Mouse (Mus musculus) intestine, postnatal 0 days (tissue): ENCODE measurements at regions not wholly inside any gene's neighbourhood (a gene's known extent, or its start where the extent isn't known, plus 50 kb on each side); places are given as distances from the start of the nearest gene placed in this dataset.

ENCODE experiments used
- ATAC-seq: fragments of 200-750 bp; cut with Nextera tagmentation; 2 replicates; pipeline ENCODE4 v1.8.0; 2017; ENCODE audit warnings: mild to moderate bottlenecking, moderate TSS enrichment, moderate library complexity
- H3K27ac ChIP-seq: fragments of 300-500 bp; sonication (generic); 2 replicates; pipeline ENCODE4 v1.5.1; 2014; ENCODE audit warnings: mild to moderate bottlenecking, low read depth, low read length, moderate library complexity
- H3K27me3 ChIP-seq: fragments of 300-500 bp; sonication (generic); replicated peaks from 2 replicates; pipeline ENCODE4 v1.6.1; 2014; ENCODE audit warnings: low read length, mixed read lengths; ENCODE audit not compliant: control insufficient read depth, insufficient read depth
- H3K36me3 ChIP-seq: fragments of 300-500 bp; sonication (generic); 2 replicates; pipeline ENCODE4 v1.6.1; 2014; ENCODE audit warnings: mild to moderate bottlenecking, moderate library complexity; ENCODE audit not compliant: control insufficient read depth, insufficient read depth
- H3K4me1 ChIP-seq: fragments of 300-500 bp; sonication (generic); replicated peaks from 2 replicates; pipeline ENCODE4 v1.6.1; 2014; ENCODE audit warnings: antibody characterized with exemption, low read length, mixed read lengths; ENCODE audit not compliant: control insufficient read depth, insufficient read depth
- H3K4me2 ChIP-seq: fragments of 300-500 bp; sonication (generic); replicated peaks from 2 replicates; pipeline ENCODE4 v1.6.1; 2014; ENCODE audit warnings: low read depth, mild to moderate bottlenecking, moderate library complexity
- H3K4me3 ChIP-seq: fragments of 300-500 bp; sonication (generic); 2 replicates; pipeline ENCODE4 v1.5.1; 2014; ENCODE audit warnings: low read depth, low read length
- H3K9ac ChIP-seq: fragments of 300-500 bp; sonication (generic); 2 replicates; pipeline ENCODE4 v1.6.1; 2014; ENCODE audit warnings: mild to moderate bottlenecking, low read depth, low read length
- H3K9me3 ChIP-seq: fragments of 300-500 bp; sonication (generic); 2 replicates; pipeline ENCODE4 v1.6.1; 2016; ENCODE audit warnings: mixed run types; ENCODE audit not compliant: control insufficient read depth
- CTCF ChIP-seq: sonication (generic); IDR thresholded peaks from 2 replicates; pipeline ENCODE4 v1.5.1; 2016; ENCODE audit warnings: low read depth, mild to moderate bottlenecking, control low read depth, antibody characterized with exemption, moderate library complexity
- WGBS: fragments of 180-500 bp; shearing (Covaris S2); extraction: QIAGEN DNeasy Blood & Tissue Kit; methylation state at CpG from one replicate; pipeline ENCODE4 v1.1.7; 2014; 5-methylcytosine and 5-hydroxymethylcytosine counted together

GRCm38 (mm10) chr3:53792541-53792940 lies 52.3 kb upstream of the Gm10985 start:
- no peak overlapping the region for H3K4me2 ChIP-seq
- H3K4me1 ChIP-seq = no peaks in the 10 kb centered on the region
- TF ChIP-seq CTCF = no peak
- H3K27me3 ChIP-seq = no peaks in the 10 kb centered on the region
- H3K27ac ChIP-seq = no peak overlapping the region
- no peaks in the 10 kb centered on the region for H3K9me3 ChIP-seq
- WGBS = 90% methylated on average over 1 of the region's 1 CpGs
- H3K9ac ChIP-seq = no peak overlapping the region
- H3K4me3 ChIP-seq = no peak overlapping the region
- H3K36me3 ChIP-seq = no peaks in the 10 kb centered on the region
- no peak for ATAC-seq

GRCm38 (mm10) chr3:53789706-53790105 lies 55.2 kb upstream of the Gm10985 start:
- Histone ChIP-seq H3K4me1 (no peaks in the 10 kb centered on the region), H3K9me3 (no peaks in the 10 kb centered on the region), H3K4me3 (no peak overlapping the region), H3K27ac (no peak overlapping the region), H3K27me3 (no peaks in the 10 kb centered on the region), H3K9ac (no peak overlapping the region), H3K36me3 (no peaks in the 10 kb centered on the region), H3K4me2 (no peak overlapping the region)
- no peak for ATAC-seq
- no peak for TF ChIP-seq CTCF

DNA sequence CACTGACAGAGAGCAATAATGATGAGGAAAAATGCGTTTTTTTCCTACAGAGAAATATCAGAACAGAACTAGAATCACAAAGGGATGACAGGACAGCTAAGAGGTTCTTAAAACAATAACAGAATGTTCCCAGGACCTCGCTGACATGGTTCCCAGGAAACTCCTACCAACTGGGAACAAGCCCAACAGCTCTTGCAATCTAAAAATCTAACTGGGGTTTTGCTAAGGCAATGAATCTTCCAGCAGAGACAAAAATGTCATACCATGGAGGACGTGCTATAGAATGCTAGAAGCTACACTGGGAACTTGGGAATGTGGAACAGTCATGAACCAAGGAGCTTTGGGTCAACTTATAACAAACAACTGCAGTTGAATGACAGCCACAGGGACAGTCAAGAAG lies 59.7 kb upstream of the Gm10985 start:
- ATAC-seq = no peak
- 48% methylated on average over 3 of the region's 3 CpGs for WGBS
- no peak overlapping the region for H3K4me3 ChIP-seq
- no peak for TF ChIP-seq CTCF
- H3K4me2 ChIP-seq = no peak overlapping the region
- no peak overlapping the region for H3K27ac ChIP-seq
- H3K27me3 ChIP-seq = no peaks in the 10 kb centered on the region
- no peaks in the 10 kb centered on the region for H3K9me3 ChIP-seq
- H3K36me3 ChIP-seq = no peaks in the 10 kb centered on the region
- H3K9ac ChIP-seq = no peak overlapping the region
- no peaks in the 10 kb centered on the region for H3K4me1 ChIP-seq

DNA sequence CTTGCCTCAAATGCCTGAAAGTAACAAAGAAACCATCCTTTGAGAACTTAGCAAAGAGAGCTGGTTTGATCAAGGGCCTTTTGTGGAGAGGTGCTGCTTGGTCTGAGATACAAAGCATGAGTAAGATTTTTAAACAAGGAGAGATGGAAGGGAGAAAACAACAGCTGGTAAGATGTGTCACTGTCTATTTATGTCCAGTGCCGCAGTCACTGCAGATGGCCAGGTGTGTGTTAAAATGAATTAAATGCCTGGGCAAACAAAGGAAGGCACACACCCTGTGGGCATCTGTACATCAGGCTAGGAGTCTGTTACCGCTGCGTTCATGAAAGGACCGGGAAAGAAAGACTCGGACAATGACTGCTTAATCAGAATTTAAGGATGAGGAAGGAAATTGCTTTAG lies 68.2 kb upstream of the Gm10985 start:
- Histone ChIP-seq H3K4me1 (no peaks in the 10 kb centered on the region), H3K4me2 (no peak overlapping the region), H3K9ac (no peak overlapping the region), H3K27ac (no peak overlapping the region), H3K9me3 (no peaks in the 10 kb centered on the region), H3K27me3 (no peaks in the 10 kb centered on the region), H3K4me3 (no peak overlapping the region), H3K36me3 (no peaks in the 10 kb centered on the region)
- WGBS = 82% methylated on average over 5 of the region's 5 CpGs
- no peak for TF ChIP-seq CTCF
- ATAC-seq = no peak

- Histone ChIP-seq H3K4me2 (no peak overlapping the region), H3K9me3 (no peaks in the 10 kb centered on the region), H3K27ac (no peak overlapping the region), H3K4me3 (no peak overlapping the region), H3K36me3 (no peaks in the 10 kb centered on the region), H3K4me1 (no peaks in the 10 kb centered on the region), H3K9ac (no peak overlapping the region), H3K27me3 (no peaks in the 10 kb centered on the region)
- TF ChIP-seq CTCF = no peak
- ATAC-seq = no peak
Observed at GRCm38 (mm10) chr3:53767601-53768000, 77.3 kb upstream of the Gm10985 start.

DNA sequence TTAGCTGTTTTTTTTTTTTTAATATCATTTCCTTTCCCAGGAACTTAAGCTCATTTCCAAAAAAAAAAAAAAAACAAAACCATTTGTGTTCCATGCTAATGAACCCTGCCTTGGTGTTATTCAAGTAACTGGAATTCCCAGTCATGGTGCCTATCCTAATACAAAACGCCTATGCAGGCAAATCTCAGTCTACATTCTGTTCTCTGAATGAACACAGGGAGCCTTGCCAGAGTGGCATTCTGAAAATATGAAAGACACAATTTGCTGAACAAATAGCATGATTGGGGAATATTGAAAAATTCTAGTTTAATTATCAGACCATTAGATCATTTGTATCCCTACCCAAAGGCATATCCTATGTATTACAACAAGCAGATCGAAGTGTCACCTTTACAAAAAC lies 80.9 kb upstream of the Gm10985 start:
- Histone ChIP-seq H3K27me3 (no peaks in the 10 kb centered on the region), H3K36me3 (no peaks in the 10 kb centered on the region)

GRCm38 (mm10) chr3:53761514-53762075 lies 83.3 kb upstream of the Gm10985 start:
- WGBS = 75% methylated on average over 11 of the region's 11 CpGs
- Histone ChIP-seq H3K27me3 (no peaks in the 10 kb centered on the region), H3K9ac (no peak overlapping the region), H3K4me1 (no peaks in the 10 kb centered on the region), H3K36me3 (no peaks in the 10 kb centered on the region), H3K27ac (no peak overlapping the region), H3K4me3 (no peak overlapping the region), H3K9me3 (no peaks in the 10 kb centered on the region), H3K4me2 (no peak overlapping the region)
- ATAC-seq = no peak
- TF ChIP-seq CTCF = no peak

More for the DNA sequence above, 80.9 kb upstream of the Gm10985 start:
- Histone ChIP-seq H3K4me1 (no peaks in the 10 kb centered on the region), H3K4me2 (no peak overlapping the region), H3K4me3 (no peak overlapping the region), H3K27ac (no peak overlapping the region), H3K9ac (no peak overlapping the region), H3K9me3 (no peaks in the 10 kb centered on the region)
- 90% methylated on average over 2 of the region's 2 CpGs for WGBS
- no peak for ATAC-seq
- no peak for TF ChIP-seq CTCF
